16 mouse cellular contexts compared by ENCODE assay signal in the genomic region with DNA sequence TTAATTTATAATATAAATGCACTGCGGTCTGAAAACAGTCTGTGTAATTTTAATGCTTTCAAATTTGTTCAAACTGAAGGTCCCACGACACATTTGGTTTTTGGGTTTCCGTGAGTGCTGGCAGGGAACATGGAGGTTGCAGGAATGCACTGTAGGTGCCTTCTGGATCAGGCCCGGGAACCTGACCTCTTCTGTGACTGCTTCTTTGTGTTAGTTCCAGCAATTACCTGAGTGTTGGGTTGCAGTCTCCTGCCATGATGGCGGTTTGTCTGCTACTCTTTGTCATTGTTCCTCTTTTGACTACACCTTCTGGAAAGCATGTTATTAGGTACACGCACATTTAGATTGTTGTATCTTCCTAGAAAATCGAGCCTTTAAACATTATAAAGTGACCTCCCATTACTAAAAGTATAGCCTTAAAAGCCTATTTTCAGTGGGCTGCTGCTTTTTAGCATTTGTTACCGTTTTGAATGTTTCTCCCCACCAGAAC. TPM values are rescaled to one million over a fixed set of nuclear protein-coding genes. Genes with fewer than 3 reads are reported as not detected.
"Had no signal": no experiment of that assay in that cellular context is flagged by ENCODE, and none has a peak within 500 bp of the region (broad histone marks: within the 10 kb centered on the region; RNA-seq: fewer than 3 reads in every experiment).

No protein-coding gene starts in this region.

- DNase-seq: layer of hippocampus, adult 9-11 months; layer of hippocampus, postnatal 36 days; lung, adult 18-20 months; right cerebral cortex, postnatal 14 days; thymus, adult 18-20 months; thymus, postnatal 25 days had no signal

- H3K9ac ChIP-seq: limb, embryonic 13.5 days; liver, embryonic 14.5 days; midbrain, embryonic 13.5 days; neural tube, embryonic 13.5 days had no signal

- H3K36me3 ChIP-seq: limb, embryonic 13.5 days; midbrain, embryonic 13.5 days; neural tube, embryonic 13.5 days had no signal

- H3K27me3 ChIP-seq: limb, embryonic 13.5 days; midbrain, embryonic 13.5 days; neural tube, embryonic 13.5 days had no signal

- H3K9me3 ChIP-seq: limb, embryonic 13.5 days; midbrain, embryonic 13.5 days; neural tube, embryonic 13.5 days had no signal

- H3K27ac ChIP-seq: limb, embryonic 13.5 days; liver, embryonic 14.5 days had no signal

- H3K4me2 ChIP-seq: limb, embryonic 13.5 days had no signal

- ATAC-seq: midbrain, embryonic 13.5 days had no signal

- H3K4me3 ChIP-seq: limb, embryonic 13.5 days; midbrain, embryonic 13.5 days; neural tube, embryonic 13.5 days had no signal

RNA-seq across cellular contexts. Expression of a gene that starts 50.3 kb away (rescaled TPM):
- total RNA-seq: liver, adult 2 months; megakaryocyte-erythroid progenitor cell, adult 5-6 weeks had no signal
- polyA plus RNA-seq: kidney, postnatal 0 days; liver, adult 2 months; lung, embryonic 16.5 days; midbrain, embryonic 13.5 days; neural tube, embryonic 13.5 days; stomach, embryonic 14.5 days; urinary bladder, adult 2 months had no signal
